Mouse (Mus musculus): ENCODE results near the gene Nptx1.

Nptx1 gene

GRCm38 (mm10) chr11:119551468-119551867, 3.9 kb upstream of the Nptx1 start:
- no peak for DNase-seq (ENCODE audit: low spot score in 2 of 2)

GRCm38 (mm10) chr11:119550546-119551335, 3.2 kb upstream of the Nptx1 start:
- no peak for DNase-seq (ENCODE audit: low spot score in 2 of 2)

- no peak for DNase-seq (ENCODE audit: low spot score in 2 of 2)
Measured at GRCm38 (mm10) chr11:119549371-119549811, 1.8 kb upstream of the Nptx1 start.

GRCm38 (mm10) chr11:119548741-119549370, 1.3 kb upstream of the Nptx1 start:
- DNase-seq (ENCODE audit: low spot score in 2 of 2), result no peak

GRCm38 (mm10) chr11:119547951-119548591, 518 bp upstream of the Nptx1 start:
- no peak for DNase-seq (ENCODE audit: low spot score in 2 of 2)

GRCm38 (mm10) chr11:119546496-119547182, 914 bp downstream of the Nptx1 start:
- DNase-seq (ENCODE audit: low spot score in 2 of 2), result peak in 1 of 2 experiments; percentile 40

GRCm38 (mm10) chr11:119545741-119546495, 1.6 kb downstream of the Nptx1 start:
- no peak for DNase-seq (ENCODE audit: low spot score in 2 of 2)

- DNase-seq (ENCODE audit: low spot score in 2 of 2), result no peak
Measured at GRCm38 (mm10) chr11:119545281-119545680, 2.3 kb downstream of the Nptx1 start.

- peak in 1 of 2 experiments; percentile 40 for DNase-seq (ENCODE audit: low spot score in 2 of 2)
Measured at GRCm38 (mm10) chr11:119544518-119545105, 2.9 kb downstream of the Nptx1 start.

- DNase-seq (ENCODE audit: low spot score in 2 of 2), result no peak
Measured at GRCm38 (mm10) chr11:119543816-119544517, 3.6 kb downstream of the Nptx1 start.

GRCm38 (mm10) chr11:119542886-119543285, 4.7 kb downstream of the Nptx1 start:
- DNase-seq (ENCODE audit: low spot score in 2 of 2), result no peak

- no peak for DNase-seq (ENCODE audit: low spot score in 2 of 2)
Measured at GRCm38 (mm10) chr11:119542371-119542770, 5.2 kb downstream of the Nptx1 start.

- no peak for DNase-seq (ENCODE audit: low spot score in 2 of 2)
Measured at GRCm38 (mm10) chr11:119541082-119541481, 6.5 kb downstream of the Nptx1 start.

GRCm38 (mm10) chr11:119540560-119540959, 7.0 kb downstream of the Nptx1 start:
- no peak for DNase-seq (ENCODE audit: low spot score in 2 of 2)

GRCm38 (mm10) chr11:119539944-119540343, 7.6 kb downstream of the Nptx1 start:
- DNase-seq (ENCODE audit: low spot score in 2 of 2), result no peak

GRCm38 (mm10) chr11:119533745-119534144, 13.8 kb downstream of the Nptx1 start:
- DNase-seq (ENCODE audit: low spot score in 2 of 2), result no peak

GRCm38 (mm10) chr11:119532460-119532859, 15.1 kb downstream of the Nptx1 start:
- DNase-seq (ENCODE audit: low spot score in 2 of 2), result no peak

GRCm38 (mm10) chr11:119528930-119529329, 18.6 kb downstream of the Nptx1 start:
- no peak for DNase-seq (ENCODE audit: low spot score in 2 of 2)

GRCm38 (mm10) chr11:119526068-119526966, 21.2 kb downstream of the Nptx1 start:
- DNase-seq (ENCODE audit: low spot score in 2 of 2), result no peak

Measured in urinary bladder, postnatal 36 days (tissue).